Comparison of ENCODE assay signal across 9 mouse cellular contexts in the genomic region with DNA sequence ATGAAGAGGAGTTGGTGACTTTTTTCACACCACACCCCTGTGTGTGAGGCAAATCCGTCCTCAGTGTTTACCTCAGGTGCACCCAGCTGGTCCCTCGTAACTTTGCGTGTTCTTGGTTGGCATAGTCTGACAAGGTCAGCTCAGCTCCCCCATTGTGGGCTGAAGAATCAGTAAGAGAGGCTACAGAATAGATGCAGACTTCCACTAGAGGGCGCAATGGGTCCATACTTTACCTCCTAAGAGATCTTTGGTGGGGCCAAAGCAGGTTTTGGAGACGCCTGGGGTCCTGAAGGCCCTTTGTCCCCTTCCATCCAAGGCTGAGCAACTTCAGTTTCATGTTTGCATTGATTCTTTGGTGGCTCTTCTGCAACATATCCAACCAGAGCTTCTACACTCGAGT. TPM values are rescaled to one million over a fixed set of nuclear protein-coding genes. Genes with fewer than 3 reads are reported as not detected.
A peak's percentile ranks its signal among the peaks of the same experiment; 100 is the strongest.
DNase-seq lines count a peak whose midpoint lies in the region; TF ChIP-seq lines count a peak whose summit lies in the region.
"Had no signal": no experiment of that assay in that cellular context is flagged by ENCODE, and none has a peak within 500 bp of the region (broad histone marks: within the 10 kb centered on the region; RNA-seq: fewer than 3 reads in every experiment).

No protein-coding gene starts in this region.

- TF ChIP-seq CTCF in left cerebral cortex, adult 2 months (IDR thresholded peaks at IDR 0.05) = peak; percentile 80

- DNase-seq in kidney, adult 18-20 months = peak; percentile 47
- DNase-seq in kidney, adult 11 months = no peak
- DNase-seq in MEL-GATA-1-ER (ENCODE audit: extremely low read depth, low read depth) = peak; percentile 33
- DNase-seq in cerebellum, adult 11-12 months = peak; percentile 38
- peak; percentile 47 for DNase-seq in gastrocnemius, postnatal 14 days
- DNase-seq in left cerebral cortex, adult 2 months (ENCODE audit: extremely low spot score in 1 of 2, low spot score in 2 of 2) = peak; percentile 46 to 64
- peak; percentile 54 for DNase-seq in retina, adult 2 months (ENCODE audit: low read depth, low spot score)
- DNase-seq in ovary, adult 18-20 months (ENCODE audit: low spot score) = no peak

- intact Hi-C loops in gastrocnemius, postnatal 14 days (cut with DNase I; ENCODE audit: low total_unique reads) = loop anchor here (2.0 to 5.0 kb wide), 2 partner anchors 99 to 327 kb away; no protein-coding TSS in a partner anchor
- intact Hi-C loops in left cerebral cortex, adult 2 months (cut with DNase I) = loop anchor here (1.0 to 10.0 kb wide), 4 partner anchors 98 to 465 kb away; a partner anchor contains a TSS

- H3K27ac ChIP-seq in left cerebral cortex, adult 2 months = no peak overlapping the region
- H3K27ac ChIP-seq: midbrain, embryonic 12.5 days had no signal

- no peak overlapping the region for H3K4me3 ChIP-seq in left cerebral cortex, adult 2 months
- H3K4me3 ChIP-seq: midbrain, embryonic 12.5 days had no signal

RNA-seq across cellular contexts. Expression of a gene that starts 39.2 kb away (rescaled TPM):
- total RNA-seq in gastrocnemius, postnatal 14 days (2021) = under 1 TPM; 0.31 to 0.33 TPM
- total RNA-seq in left cerebral cortex, adult 2 months (2021) = under 1 TPM; 0.07 to 0.19 TPM

RNA-seq across cellular contexts. Expression of a gene that starts 41.6 kb away (rescaled TPM):
- total RNA-seq in gastrocnemius, postnatal 14 days (2021) = 1 to 10 TPM; 2.2 to 3.0 TPM
- total RNA-seq in left cerebral cortex, adult 2 months (2021) = under 1 TPM in 1 of 2 experiments, not detected in 1; 0.14 TPM

Comparison
In these comparisons a context has a peak if more than half of its experiments do, and no peak if none do; other contexts are left out.
1. DNase-seq: peak in kidney, adult 18-20 months (single experiment), MEL-GATA-1-ER (single experiment), cerebellum, adult 11-12 months (single experiment), gastrocnemius, postnatal 14 days (single experiment), left cerebral cortex, adult 2 months (2 of 2) and retina, adult 2 months (single experiment); none in kidney, adult 11 months (single experiment) and ovary, adult 18-20 months (single experiment).